Mouse (Mus musculus) midbrain, postnatal 0 days (tissue): ENCODE results near the gene Tsks. TPM values are rescaled to one million over a fixed set of nuclear protein-coding genes. Genes with fewer than 3 reads are reported as not detected.

Experiments used
- ATAC-seq: fragments of 200-750 bp; cut with Nextera tagmentation; 2 replicates; pipeline ENCODE4 v1.8.0; 2017; ENCODE audit warnings: moderate number of reproducible peaks, mild to moderate bottlenecking, moderate TSS enrichment, moderate library complexity; ENCODE audit not compliant: low FRiP score
- DNase-seq: peaks from one replicate; pipeline ENCODE4 v3.0.0-alpha.2; 2015; ENCODE audit warnings: low spot score
- H3K27ac ChIP-seq: fragments of 300-500 bp; sonication (generic); 2 replicates; pipeline ENCODE4 v1.5.1; 2014; ENCODE audit warnings: low read depth, mild to moderate bottlenecking, low read length, mixed read lengths
- H3K27me3 ChIP-seq: fragments of 300-500 bp; sonication (generic); 2 replicates; pipeline ENCODE4 v1.6.1; 2014; ENCODE audit warnings: low read length, control low read depth, mixed read lengths; ENCODE audit not compliant: insufficient read depth
- H3K36me3 ChIP-seq: fragments of 300-500 bp; sonication (generic); 2 replicates; pipeline ENCODE4 v1.6.1; 2014; ENCODE audit warnings: low read length, control low read depth, mixed read lengths; ENCODE audit not compliant: insufficient read depth
- H3K4me1 ChIP-seq: fragments of 300-500 bp; sonication (generic); 2 replicates; pipeline ENCODE4 v1.6.1; 2014; ENCODE audit warnings: mild to moderate bottlenecking, control low read depth, antibody characterized with exemption, low read length, mixed read lengths; ENCODE audit not compliant: insufficient read depth
- H3K4me2 ChIP-seq: fragments of 300-500 bp; sonication (generic); 2 replicates; pipeline ENCODE4 v1.6.1; 2014; ENCODE audit warnings: low read depth, mild to moderate bottlenecking, low read length, mixed read lengths; ENCODE audit not compliant: poor library complexity, severe bottlenecking
- H3K4me3 ChIP-seq: fragments of 300-500 bp; sonication (generic); 2 replicates; pipeline ENCODE4 v1.5.1; 2014; ENCODE audit warnings: low read depth, mild to moderate bottlenecking, low read length, moderate library complexity
- H3K9ac ChIP-seq: fragments of 300-500 bp; sonication (generic); replicated peaks from 2 replicates; pipeline ENCODE4 v1.6.1; 2014; ENCODE audit warnings: mild to moderate bottlenecking, low read length, moderate library complexity, mixed read lengths; ENCODE audit not compliant: poor library complexity, severe bottlenecking
- H3K9me3 ChIP-seq: fragments of 300-500 bp; sonication (generic); 2 replicates; pipeline ENCODE4 v1.6.1; 2016; ENCODE audit warnings: low read length, control low read depth
- CTCF ChIP-seq: IDR thresholded peaks from 2 replicates; pipeline ENCODE4 v1.5.1; 2016; ENCODE audit warnings: antibody characterized with exemption, mild to moderate bottlenecking
- WGBS: fragments of 180-500 bp; shearing (Covaris S2); extraction: QIAGEN DNeasy Blood & Tissue Kit; methylation state at CpG from one replicate; pipeline ENCODE4 v1.1.7; 2014; 5-methylcytosine and 5-hydroxymethylcytosine counted together
- polyA plus RNA-seq: library from polyadenylated mRNA; unstranded; fragments of >200 nt; fragmentation: Nextera tagmentation; extraction: Ambion mirVana; gene quantifications from 2 replicates; pipeline ENCODE4 v1.2.1, GENCODE M21; 2015
- total RNA-seq: library from RNA; depleted of rRNA; stranded (reverse); fragments of >200 nt; gene quantifications from 2 replicates; pipeline ENCODE4 v1.2.3, GENCODE M21; 2014

Tsks gene
- total and polyA plus RNA-seq, 2 experiments from 2014 or later: 0.12 TPM; not detected in 1

DNA sequence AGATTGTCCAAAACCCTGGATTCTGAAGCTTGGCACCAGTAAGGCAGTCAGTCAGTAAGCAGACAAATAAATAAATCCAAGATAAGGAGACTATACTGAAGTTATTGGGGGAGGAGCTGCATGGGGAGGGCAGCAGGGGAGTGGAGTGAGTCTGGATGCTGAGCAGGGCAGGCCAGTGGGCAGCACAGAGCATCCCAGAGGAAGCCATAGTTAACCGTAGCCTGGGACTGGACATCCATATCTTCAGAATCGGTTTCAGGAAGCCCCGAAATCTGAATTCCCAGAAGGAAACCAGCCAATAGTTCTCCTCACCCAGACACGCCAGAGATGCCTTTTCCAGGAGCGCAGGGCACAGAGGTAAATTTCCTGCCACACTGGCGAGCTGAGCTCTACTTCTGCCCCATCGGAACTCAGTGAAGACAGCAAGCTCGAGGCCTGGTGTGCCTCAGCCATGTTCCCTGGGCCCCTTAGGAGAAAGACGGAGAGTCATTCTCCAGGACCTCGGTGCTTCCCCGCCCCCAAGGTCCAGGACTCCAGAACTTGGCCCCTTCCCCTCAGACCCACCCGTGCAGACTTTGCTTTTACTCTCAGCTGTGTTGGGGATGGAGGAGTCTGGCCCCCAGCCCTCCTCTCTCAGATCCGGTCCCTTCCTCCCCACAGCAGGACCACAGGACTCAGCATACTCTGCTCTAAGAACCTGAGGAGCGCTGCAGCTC, 30.6 kb downstream of the Tsks start:
- Histone ChIP-seq H3K4me2 (peak overlapping the region; percentile 92), H3K9ac (peak overlapping the region; percentile 66), H3K27ac (peak overlapping the region; percentile 91), H3K4me3 (peak overlapping the region; percentile 51), H3K36me3 (peaks cover 20% of the 10 kb centered on the region), H3K4me1 (peaks cover 25% of the 10 kb centered on the region; the same call in 1 of the 2 replicates), H3K9me3 (no peaks in the 10 kb centered on the region), H3K27me3 (no peaks in the 10 kb centered on the region)
- no peak for TF ChIP-seq CTCF
- no peak for DNase-seq
- WGBS: 19% methylated on average over 14 of the region's 14 CpGs
- ATAC-seq: no peak

- Histone ChIP-seq H3K4me3 (peak within 1 kb of the TSS; percentile 51), H3K4me2 (peak within 1 kb of the TSS; percentile 92), H3K27me3 (no peaks in the 10 kb centered on the region), H3K36me3 (peaks cover 30% of the 10 kb centered on the region), H3K4me1 (peaks cover 25% of the 10 kb centered on the region; the same call in 1 of the 2 replicates), H3K9ac (peak within 1 kb of the TSS; percentile 66), H3K9me3 (no peaks in the 10 kb centered on the region), H3K27ac (peak within 1 kb of the TSS; percentile 91)
- 1% methylated on average over 22 of the region's 22 CpGs for WGBS
- peak; percentile 41; the same call in 1 of the 2 replicates for ATAC-seq
- TF ChIP-seq CTCF: peak; percentile 12; the same call in 1 of the 2 replicates
- peak; percentile 97 for DNase-seq
These were observed 31.5 kb downstream of the Tsks start, which contains the start of gene Cpt1c for GRCm38 (mm10) chr7:44974383-44975116. Gene Cpt1c (minus strand): TSS chr7:44974851.

DNA sequence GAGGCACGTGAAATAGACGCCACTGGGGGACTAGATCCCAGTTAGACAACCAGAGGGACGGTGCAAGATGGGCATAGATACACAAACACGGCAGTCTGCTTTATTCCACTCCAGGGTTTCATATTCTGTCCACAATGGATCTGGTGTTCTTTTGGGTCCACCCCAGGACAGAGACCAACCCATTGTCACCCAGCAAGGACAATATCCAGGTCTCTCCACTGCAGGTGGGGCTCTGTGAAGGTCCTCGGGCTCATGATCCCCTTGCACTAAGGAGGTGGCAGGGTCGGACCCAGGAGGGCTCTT, 32.1 kb downstream of the Tsks start:
- 19% methylated on average over 6 of the region's 6 CpGs for WGBS
- H3K27me3 ChIP-seq: no peaks in the 10 kb centered on the region
- H3K36me3 ChIP-seq: peaks cover 35% of the 10 kb centered on the region
- no peak for TF ChIP-seq CTCF
- peaks cover 25% of the 10 kb centered on the region; the same call in 1 of the 2 replicates for H3K4me1 ChIP-seq
- peak overlapping the region; percentile 92; the same call in 1 of the 2 replicates for H3K4me2 ChIP-seq
- peak overlapping the region; percentile 66 for H3K9ac ChIP-seq
- H3K4me3 ChIP-seq: peak overlapping the region; percentile 51; the same call in 1 of the 2 replicates
- H3K9me3 ChIP-seq: no peaks in the 10 kb centered on the region
- peak overlapping the region; percentile 91 for H3K27ac ChIP-seq
- no peak for DNase-seq
- no peak for ATAC-seq

DNA sequence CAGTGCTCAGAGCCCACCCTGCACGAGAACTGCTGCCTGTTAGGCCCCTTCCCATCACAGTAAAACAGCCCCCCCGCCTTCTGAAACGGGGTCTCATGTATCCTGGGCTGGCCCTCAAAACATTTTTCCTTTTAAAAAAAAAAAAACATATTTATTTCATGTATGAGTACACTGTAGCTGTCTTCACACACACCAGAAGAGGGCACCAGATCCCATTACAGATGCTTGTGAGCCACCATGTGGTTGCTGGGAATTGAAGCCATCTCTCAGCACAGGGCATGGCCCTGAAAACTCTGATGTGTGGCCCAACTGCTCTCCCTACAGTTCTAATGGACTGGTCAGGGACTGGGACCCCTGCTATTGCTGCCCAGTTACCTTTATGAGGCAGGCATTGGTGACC, 35.3 kb downstream of the Tsks start:
- H3K4me2 ChIP-seq: no peak overlapping the region

GRCm38 (mm10) chr7:44981539-44981938, 38.5 kb downstream of the Tsks start:
- 97% methylated on average over 8 of the region's 8 CpGs for WGBS
- no peak overlapping the region for H3K9ac ChIP-seq
- peaks cover 62% of the 10 kb centered on the region for H3K36me3 ChIP-seq
- peaks cover 8% of the 10 kb centered on the region; the same call in 1 of the 2 replicates for H3K4me1 ChIP-seq
- H3K4me2 ChIP-seq: no peak overlapping the region
- TF ChIP-seq CTCF: no peak
- no peaks in the 10 kb centered on the region for H3K27me3 ChIP-seq
- DNase-seq (no peak), ATAC-seq (no peak)
- no peak overlapping the region for H3K27ac ChIP-seq
- H3K4me3 ChIP-seq: no peak overlapping the region
- no peaks in the 10 kb centered on the region for H3K9me3 ChIP-seq

More for the DNA sequence above, 35.3 kb downstream of the Tsks start:
- peak; percentile 52 for TF ChIP-seq CTCF
- Histone ChIP-seq H3K36me3 (peaks cover 59% of the 10 kb centered on the region), H3K9me3 (no peaks in the 10 kb centered on the region), H3K27me3 (no peaks in the 10 kb centered on the region), H3K27ac (no peak overlapping the region), H3K4me1 (peaks cover 6% of the 10 kb centered on the region; the same call in 1 of the 2 replicates), H3K9ac (no peak overlapping the region), H3K4me3 (no peak overlapping the region)
- 93% methylated on average over 3 of the region's 3 CpGs for WGBS
- DNase-seq: no peak
- no peak for ATAC-seq

DNA sequence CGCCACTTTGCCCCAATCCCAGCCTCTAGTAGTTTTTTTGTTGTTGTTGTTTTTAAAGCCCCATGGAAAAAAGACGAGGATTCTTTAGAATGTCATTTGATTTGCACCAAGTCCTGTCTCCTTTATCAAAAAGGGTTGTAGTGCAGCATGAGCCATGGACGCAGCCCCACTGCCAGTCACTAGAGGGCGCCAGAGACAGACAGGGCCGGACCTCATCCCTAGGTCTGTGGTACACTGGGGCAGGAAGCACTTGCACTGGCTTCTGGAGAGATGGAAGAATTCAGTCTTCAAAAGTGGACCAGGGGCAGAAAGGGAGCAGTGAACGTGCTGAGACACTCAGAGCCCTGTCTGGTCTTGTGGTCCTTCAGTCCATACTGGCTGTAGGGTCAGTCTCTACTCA, 40.1 kb downstream of the Tsks start:
- peak; percentile 88 for TF ChIP-seq CTCF
- Histone ChIP-seq H3K9me3 (no peaks in the 10 kb centered on the region), H3K36me3 (peaks cover 49% of the 10 kb centered on the region), H3K4me2 (no peak overlapping the region), H3K4me1 (peaks cover 11% of the 10 kb centered on the region), H3K27me3 (no peaks in the 10 kb centered on the region), H3K9ac (no peak overlapping the region), H3K27ac (no peak overlapping the region), H3K4me3 (no peak overlapping the region)
- ATAC-seq: no peak
- peak; percentile 74 for DNase-seq
- 29% methylated on average over 6 of the region's 6 CpGs for WGBS
